Mouse (Mus musculus): ENCODE results near the gene Otub2. TPM values are rescaled to one million over a fixed set of nuclear protein-coding genes. Genes with fewer than 3 reads are reported as not detected.

Otub2 gene
- polyA plus RNA-seq, 1 experiment from 2014 or later = 28.9 TPM

DNA sequence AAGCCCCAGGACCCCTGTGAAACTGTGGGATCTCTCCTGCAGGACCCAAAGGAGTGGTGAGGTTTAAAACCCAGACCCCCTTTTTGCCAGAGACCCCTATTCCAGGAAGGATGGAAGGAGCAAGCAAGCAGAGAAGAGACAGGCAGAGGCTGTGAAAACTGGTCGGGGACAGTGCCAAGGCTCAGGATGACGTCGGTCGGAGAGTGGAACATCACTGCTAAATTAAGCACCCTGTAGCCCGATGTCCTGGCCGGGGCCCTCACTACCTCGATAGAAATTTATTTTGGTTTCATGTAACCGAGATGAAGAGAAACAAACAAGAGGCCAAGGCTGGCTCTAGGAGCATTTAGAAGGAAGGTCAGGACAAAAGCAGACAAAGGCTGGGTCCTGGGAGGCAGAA, 30.3 kb upstream of the Otub2 start:
- H3K27ac ChIP-seq (replicated peaks) = no peak overlapping the region
- H3K4me2 ChIP-seq = no peak overlapping the region
- no peak for ATAC-seq (ENCODE audit: insufficient read depth)
- H3K4me3 ChIP-seq (replicated peaks) = no peak overlapping the region
- no peaks in the 10 kb centered on the region for H3K4me1 ChIP-seq (replicated peaks)
- no peaks in the 10 kb centered on the region for H3K9me3 ChIP-seq (replicated peaks)
- no peaks in the 10 kb centered on the region for H3K36me3 ChIP-seq (replicated peaks)
- H3K27me3 ChIP-seq = peaks cover 3% of the 10 kb centered on the region; the same call in 1 of the 2 replicates
- no peak overlapping the region for H3K9ac ChIP-seq
- WGBS (ENCODE audit: insufficient replicate concordance) = 60% methylated on average over 8 of the region's 8 CpGs

DNA sequence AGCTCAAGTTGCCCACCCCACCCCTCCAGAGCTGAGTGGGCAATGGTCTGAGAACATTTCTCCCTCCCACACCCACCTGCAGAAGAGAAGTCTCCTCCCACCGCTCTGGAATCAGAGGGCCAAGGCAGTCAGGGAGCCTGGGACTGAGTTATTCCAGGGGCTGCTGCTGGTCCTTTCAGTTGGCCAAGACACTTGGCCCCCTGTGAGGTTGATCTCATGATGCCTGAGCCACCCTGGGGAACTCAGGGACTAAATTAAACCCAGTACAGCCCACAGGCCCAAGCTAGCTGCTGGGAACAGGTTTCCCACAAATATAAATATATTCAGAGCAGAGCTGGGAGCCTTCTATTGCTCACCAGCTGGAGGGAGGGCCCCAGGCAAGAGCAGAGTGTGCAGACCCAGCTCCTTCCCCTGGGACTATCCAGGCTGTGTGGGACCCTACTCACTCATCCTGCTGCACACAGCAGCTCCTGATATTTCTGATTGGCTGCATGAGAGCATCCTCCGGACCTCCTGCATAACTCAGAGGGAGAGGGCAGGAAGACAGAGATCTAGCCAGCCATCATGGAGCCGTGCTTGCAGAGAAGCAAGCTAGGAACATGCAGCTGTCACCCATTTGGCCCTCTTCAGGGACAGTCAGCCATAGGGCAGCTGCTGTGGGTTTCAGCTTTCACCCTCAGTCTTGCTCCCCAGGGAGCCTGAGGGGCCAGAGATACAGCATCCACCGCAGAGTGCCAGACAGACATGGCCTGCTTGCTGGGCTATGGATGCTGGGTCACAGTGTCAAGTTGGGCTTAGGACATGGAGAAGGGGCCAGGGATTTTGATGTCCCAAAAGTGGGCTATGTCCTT, 29.3 kb upstream of the Otub2 start:
- Histone ChIP-seq H3K9ac (no peak overlapping the region), H3K9me3 (replicated peaks) (no peaks in the 10 kb centered on the region), H3K4me2 (no peak overlapping the region), H3K4me3 (replicated peaks) (no peak overlapping the region), H3K27me3 (peaks cover 3% of the 10 kb centered on the region; the same call in 1 of the 2 replicates), H3K36me3 (replicated peaks) (no peaks in the 10 kb centered on the region), H3K27ac (replicated peaks) (no peak overlapping the region), H3K4me1 (replicated peaks) (no peaks in the 10 kb centered on the region)
- no peak for ATAC-seq (ENCODE audit: insufficient read depth)
- WGBS (ENCODE audit: insufficient replicate concordance) = 54% methylated on average over 4 of the region's 4 CpGs

DNA sequence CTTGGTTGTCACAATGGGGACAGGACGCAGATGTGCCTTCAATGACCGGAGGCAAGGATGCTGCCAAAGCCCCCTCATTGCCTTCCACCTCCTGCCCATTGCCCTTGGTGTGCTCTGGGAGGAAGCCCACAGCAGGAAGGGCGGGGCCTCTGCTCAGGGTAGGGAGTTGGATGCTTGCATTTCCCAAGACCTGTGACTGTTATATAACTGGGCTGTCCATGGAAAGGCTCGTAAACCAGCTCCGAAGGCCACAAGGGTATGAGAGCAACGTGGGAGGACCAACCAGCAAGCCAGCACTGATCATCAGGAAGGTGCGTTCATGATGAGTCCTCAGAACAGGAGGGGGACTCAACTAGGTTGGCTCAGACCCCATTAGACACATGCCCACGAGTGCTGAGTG, 27.7 kb upstream of the Otub2 start:
- no peak overlapping the region for H3K4me2 ChIP-seq
- H3K36me3 ChIP-seq (replicated peaks) = no peaks in the 10 kb centered on the region
- ATAC-seq (ENCODE audit: insufficient read depth) = no peak
- no peak overlapping the region for H3K4me3 ChIP-seq (replicated peaks)
- no peak overlapping the region for H3K9ac ChIP-seq
- no peaks in the 10 kb centered on the region for H3K9me3 ChIP-seq (replicated peaks)
- H3K27me3 ChIP-seq = peaks cover 3% of the 10 kb centered on the region; the same call in 1 of the 2 replicates
- no peaks in the 10 kb centered on the region for H3K4me1 ChIP-seq (replicated peaks)
- H3K27ac ChIP-seq (replicated peaks) = no peak overlapping the region
- WGBS (ENCODE audit: insufficient replicate concordance) = 56% methylated on average over 8 of the region's 8 CpGs

DNA sequence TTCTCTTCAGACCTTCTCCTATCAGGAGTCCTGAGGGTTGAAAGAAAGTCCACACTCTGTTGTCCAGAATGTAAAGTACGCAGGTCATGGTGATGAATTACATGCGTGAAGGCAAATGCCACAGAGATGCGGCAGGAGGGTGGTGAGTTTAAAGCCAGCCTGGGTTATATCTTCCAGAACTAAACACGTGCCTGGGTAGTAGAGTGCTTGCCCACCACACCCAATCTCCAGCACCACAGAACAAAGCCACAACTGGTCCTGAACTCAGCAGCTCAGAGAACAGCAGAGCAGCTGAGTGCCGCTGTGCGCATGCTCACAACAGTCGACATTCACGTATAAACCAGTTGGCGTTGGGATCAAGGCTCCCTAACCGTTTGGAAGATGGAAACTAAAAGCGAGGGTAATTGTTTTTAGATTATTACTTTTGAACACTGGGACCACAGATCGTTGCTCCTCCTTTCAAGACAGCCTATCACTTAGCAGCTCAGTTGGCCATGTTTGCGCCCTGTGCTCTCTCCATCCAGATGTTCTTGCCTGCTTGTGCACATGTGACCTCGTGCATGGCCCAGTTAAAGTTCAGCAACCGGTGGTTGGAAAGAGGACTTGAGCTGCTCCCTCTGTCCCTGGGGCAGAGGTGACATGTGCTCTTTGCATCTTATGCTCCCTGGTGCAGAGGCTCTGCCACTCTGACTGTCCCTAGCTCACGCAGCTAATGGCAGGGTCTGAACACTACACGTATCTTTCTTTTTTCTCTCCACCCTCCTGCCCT, 26.8 kb upstream of the Otub2 start:
- Histone ChIP-seq H3K9me3 (replicated peaks) (no peaks in the 10 kb centered on the region), H3K4me3 (replicated peaks) (no peak overlapping the region), H3K4me2 (no peak overlapping the region), H3K27me3 (peaks cover 5% of the 10 kb centered on the region; the same call in 1 of the 2 replicates), H3K4me1 (replicated peaks) (no peaks in the 10 kb centered on the region), H3K27ac (replicated peaks) (no peak overlapping the region), H3K9ac (no peak overlapping the region), H3K36me3 (replicated peaks) (no peaks in the 10 kb centered on the region)
- no peak for ATAC-seq (ENCODE audit: insufficient read depth)
- 72% methylated on average over 17 of the region's 17 CpGs for WGBS (ENCODE audit: insufficient replicate concordance)

- Histone ChIP-seq H3K36me3 (replicated peaks) (no peaks in the 10 kb centered on the region), H3K27me3 (peaks cover 10% of the 10 kb centered on the region; the same call in 1 of the 2 replicates), H3K4me2 (no peak overlapping the region), H3K9ac (no peak overlapping the region), H3K4me3 (replicated peaks) (no peak overlapping the region), H3K9me3 (replicated peaks) (no peaks in the 10 kb centered on the region), H3K27ac (replicated peaks) (no peak overlapping the region), H3K4me1 (replicated peaks) (no peaks in the 10 kb centered on the region)
- WGBS (ENCODE audit: insufficient replicate concordance) = 41% methylated on average over 3 of the region's 3 CpGs
- ATAC-seq (ENCODE audit: insufficient read depth) = no peak
Measured at GRCm38 (mm10) chr12:103362336-103362735, 26.1 kb upstream of the Otub2 start.

DNA sequence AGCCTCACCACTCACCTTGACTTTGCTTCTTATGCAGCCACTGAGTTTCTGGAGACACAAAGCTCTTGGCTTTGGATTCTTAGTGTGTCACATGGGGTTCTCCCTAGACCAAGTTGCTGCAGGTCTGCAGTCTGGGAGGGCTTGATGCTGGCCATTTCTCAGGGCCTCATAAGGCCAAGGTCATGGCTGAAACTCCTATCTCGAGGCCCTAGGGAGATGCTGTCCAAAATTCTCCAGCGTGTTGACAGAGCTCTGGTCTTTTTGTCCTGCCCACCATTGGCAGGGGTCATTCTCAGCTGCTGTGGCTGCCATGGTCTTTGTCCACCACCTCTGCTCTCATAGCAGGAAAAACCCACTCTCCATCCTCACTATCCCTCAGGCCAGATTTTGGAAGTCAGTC, 21.3 kb upstream of the Otub2 start:
- no peak overlapping the region for H3K27ac ChIP-seq (replicated peaks)
- H3K4me2 ChIP-seq = no peak overlapping the region
- no peak for ATAC-seq (ENCODE audit: insufficient read depth)
- no peaks in the 10 kb centered on the region for H3K36me3 ChIP-seq (replicated peaks)
- H3K9me3 ChIP-seq (replicated peaks) = no peaks in the 10 kb centered on the region
- H3K9ac ChIP-seq = no peak overlapping the region
- WGBS (ENCODE audit: insufficient replicate concordance) = 53% methylated on average over 2 of the region's 2 CpGs
- H3K4me3 ChIP-seq (replicated peaks) = no peak overlapping the region
- peaks cover 14% of the 10 kb centered on the region for H3K4me1 ChIP-seq (replicated peaks)
- H3K27me3 ChIP-seq = peaks cover 19% of the 10 kb centered on the region

GRCm38 (mm10) chr12:103367620-103368325, 20.7 kb upstream of the Otub2 start:
- H3K4me2 ChIP-seq = peak overlapping the region; percentile 64
- no peak overlapping the region for H3K9ac ChIP-seq
- no peak overlapping the region for H3K27ac ChIP-seq (replicated peaks)
- peaks cover 19% of the 10 kb centered on the region for H3K27me3 ChIP-seq
- H3K4me1 ChIP-seq (replicated peaks) = peaks cover 14% of the 10 kb centered on the region
- H3K9me3 ChIP-seq (replicated peaks) = no peaks in the 10 kb centered on the region
- 12% methylated on average over 18 of the region's 18 CpGs for WGBS (ENCODE audit: insufficient replicate concordance)
- ATAC-seq (ENCODE audit: insufficient read depth) = peak; percentile 63
- H3K36me3 ChIP-seq (replicated peaks) = no peaks in the 10 kb centered on the region
- H3K4me3 ChIP-seq (replicated peaks) = peak overlapping the region; percentile 32

DNA sequence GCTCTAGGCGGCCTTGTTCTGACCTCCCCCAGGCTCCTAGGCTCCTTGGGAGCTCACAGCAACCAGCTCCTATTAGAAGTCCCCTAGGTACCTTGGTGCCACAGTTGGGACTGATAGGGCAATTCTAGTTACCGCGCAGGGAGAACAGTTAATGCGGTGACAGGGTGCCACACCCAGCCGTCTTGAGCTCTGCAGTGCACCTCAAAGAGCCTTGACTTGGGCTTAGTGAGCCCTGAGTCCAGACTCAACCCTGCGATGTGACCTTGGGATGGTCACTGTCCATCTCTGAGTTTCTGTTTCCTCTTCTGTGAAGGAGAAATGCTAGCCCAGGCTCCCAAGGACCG, 20.2 kb upstream of the Otub2 start:
- Histone ChIP-seq H3K4me2 (peak overlapping the region; percentile 64), H3K27ac (replicated peaks) (no peak overlapping the region), H3K9me3 (replicated peaks) (no peaks in the 10 kb centered on the region), H3K27me3 (peaks cover 19% of the 10 kb centered on the region), H3K4me3 (replicated peaks) (peak overlapping the region; percentile 32), H3K9ac (no peak overlapping the region), H3K36me3 (replicated peaks) (no peaks in the 10 kb centered on the region), H3K4me1 (replicated peaks) (peaks cover 19% of the 10 kb centered on the region)
- no peak; the same call in 1 of the 2 replicates for ATAC-seq (ENCODE audit: insufficient read depth)
- WGBS (ENCODE audit: insufficient replicate concordance) = 23% methylated on average over 7 of the region's 7 CpGs

- H3K9me3 ChIP-seq (replicated peaks) = no peaks in the 10 kb centered on the region
- H3K4me1 ChIP-seq (replicated peaks) = peaks cover 24% of the 10 kb centered on the region
- peak overlapping the region; percentile 64 for H3K4me2 ChIP-seq
- H3K27me3 ChIP-seq = peaks cover 19% of the 10 kb centered on the region
- H3K4me3 ChIP-seq (replicated peaks) = no peak overlapping the region
- H3K9ac ChIP-seq = no peak overlapping the region
- WGBS (ENCODE audit: insufficient replicate concordance) = 45% methylated on average over 2 of the region's 2 CpGs
- peak; percentile 1; the same call in 1 of the 2 replicates for ATAC-seq (ENCODE audit: insufficient read depth)
- H3K27ac ChIP-seq (replicated peaks) = no peak overlapping the region
- H3K36me3 ChIP-seq (replicated peaks) = no peaks in the 10 kb centered on the region
Measured at GRCm38 (mm10) chr12:103368777-103369176, 19.7 kb upstream of the Otub2 start.

DNA sequence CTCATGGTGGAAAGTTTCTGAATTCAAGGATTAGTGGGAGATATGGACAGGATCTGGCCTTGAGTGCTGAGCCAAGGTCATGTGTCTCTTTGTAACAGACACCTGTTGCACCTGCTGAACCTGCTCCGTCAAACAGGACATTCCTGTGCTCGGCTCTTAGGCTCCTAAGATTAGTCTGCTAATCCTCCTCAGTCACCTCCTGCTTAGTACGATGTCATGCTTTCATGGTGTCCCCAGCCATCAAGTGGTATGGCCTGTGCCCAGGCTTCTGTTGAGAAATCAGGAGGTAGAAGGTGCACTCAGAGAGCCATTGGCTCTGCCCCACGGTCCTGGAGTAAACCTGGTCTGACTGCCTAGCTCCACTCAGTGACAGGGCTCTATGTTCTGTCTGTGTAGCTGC, 17.6 kb upstream of the Otub2 start:
- Histone ChIP-seq H3K9ac (no peak overlapping the region), H3K4me2 (no peak overlapping the region), H3K9me3 (replicated peaks) (no peaks in the 10 kb centered on the region), H3K4me1 (replicated peaks) (peaks cover 32% of the 10 kb centered on the region), H3K36me3 (replicated peaks) (no peaks in the 10 kb centered on the region), H3K27me3 (peaks cover 23% of the 10 kb centered on the region), H3K27ac (replicated peaks) (no peak overlapping the region), H3K4me3 (replicated peaks) (no peak overlapping the region)
- ATAC-seq (ENCODE audit: insufficient read depth) = no peak
- WGBS (ENCODE audit: insufficient replicate concordance) = 69% methylated on average over 4 of the region's 4 CpGs

DNA sequence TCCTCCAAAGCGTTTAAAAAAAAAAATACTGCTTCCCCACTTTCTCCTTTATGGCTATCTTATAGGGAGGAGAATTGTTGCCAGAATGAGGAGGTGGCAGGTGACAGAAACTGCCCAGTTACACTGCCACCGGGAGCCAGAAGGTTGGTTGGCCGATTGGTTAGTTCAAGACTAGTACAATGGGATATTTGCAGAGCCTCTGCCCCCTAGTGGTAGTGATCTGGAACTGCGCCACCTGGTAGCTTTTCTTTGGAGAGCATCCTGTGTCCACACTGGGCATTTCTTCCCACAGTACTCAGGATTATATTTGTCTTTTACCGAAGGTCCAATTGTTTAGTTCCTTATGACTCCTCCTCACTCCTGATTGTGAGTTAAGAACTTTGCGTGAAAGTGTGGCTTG, 16.8 kb upstream of the Otub2 start:
- ATAC-seq (ENCODE audit: insufficient read depth) = no peak
- Histone ChIP-seq H3K9me3 (replicated peaks) (no peaks in the 10 kb centered on the region), H3K4me1 (replicated peaks) (peaks cover 32% of the 10 kb centered on the region), H3K27me3 (peaks cover 22% of the 10 kb centered on the region), H3K27ac (replicated peaks) (no peak overlapping the region), H3K4me2 (no peak overlapping the region), H3K36me3 (replicated peaks) (no peaks in the 10 kb centered on the region), H3K9ac (no peak overlapping the region), H3K4me3 (replicated peaks) (no peak overlapping the region)
- 22% methylated on average over 6 of the region's 6 CpGs for WGBS (ENCODE audit: insufficient replicate concordance)
